Mouse (Mus musculus): ENCODE data around the gene Stard13.

GRCm38 (mm10) chr5:151061942-151062341 lies 171.7 kb downstream of the Stard13 start:
- TF ChIP-seq ZNF384 (IDR thresholded peaks at IDR 0.05; ENCODE audit: low read depth, low read length) (no peak), MAFK (IDR thresholded peaks at IDR 0.05; ENCODE audit: insufficient read depth, low read depth, low read length) (no peak)

Data from ES-E14 (cell line).